Mouse (Mus musculus): ENCODE measurements around the gene Itga5.

The Itga5 gene

DNA sequence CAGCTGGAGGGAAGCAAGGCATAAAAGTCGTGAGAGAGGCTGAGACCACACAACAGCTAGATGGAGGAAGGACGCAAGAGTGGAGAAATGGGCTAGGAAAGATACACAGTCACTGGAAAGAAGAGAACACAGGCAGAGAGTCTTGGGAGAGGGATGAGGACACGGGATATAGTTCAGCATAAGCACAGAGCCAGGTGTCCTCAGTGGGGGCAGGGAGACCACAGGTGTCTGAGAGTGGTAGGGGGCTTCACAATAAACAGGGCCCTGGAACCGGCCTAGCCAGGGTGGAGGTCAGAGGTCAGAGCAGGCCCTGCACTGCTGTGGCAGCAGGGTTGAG, 27.8 kb downstream of the Itga5 start:
- no peak for DNase-seq

DNA sequence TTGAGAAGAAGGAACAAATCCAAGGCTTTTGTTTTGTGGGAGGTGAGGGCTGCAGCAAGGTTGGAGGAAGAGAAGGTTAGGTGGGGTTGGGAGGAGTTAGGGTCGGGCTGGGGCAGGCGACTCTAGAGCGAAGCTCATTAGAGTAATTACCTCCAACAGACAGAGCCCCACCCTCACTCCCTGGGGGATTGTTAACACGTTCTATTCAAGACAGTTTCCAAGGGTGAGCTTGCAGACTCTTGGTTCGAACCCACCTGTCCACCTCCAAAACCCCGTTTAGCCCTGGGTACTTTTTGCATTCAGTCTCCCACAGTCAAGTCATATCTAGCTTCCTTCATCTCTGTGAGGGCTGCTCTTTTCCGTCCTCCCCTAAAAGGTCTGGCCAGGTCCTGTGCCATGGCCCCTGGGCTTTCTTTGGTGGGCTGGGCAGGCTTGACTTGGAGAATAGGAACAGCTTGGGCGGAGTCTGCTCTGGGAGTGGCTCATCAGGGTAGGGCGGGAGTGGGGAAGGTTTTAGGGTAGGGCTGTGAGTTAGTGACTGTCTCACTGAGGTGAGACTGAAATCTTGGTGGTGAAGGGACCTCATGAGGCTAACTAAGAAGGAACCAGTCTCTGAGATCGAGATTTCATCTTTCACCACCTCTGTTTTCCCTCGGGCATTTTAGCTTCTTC, 29.4 kb downstream of the Itga5 start:
- DNase-seq, result no peak

DNA sequence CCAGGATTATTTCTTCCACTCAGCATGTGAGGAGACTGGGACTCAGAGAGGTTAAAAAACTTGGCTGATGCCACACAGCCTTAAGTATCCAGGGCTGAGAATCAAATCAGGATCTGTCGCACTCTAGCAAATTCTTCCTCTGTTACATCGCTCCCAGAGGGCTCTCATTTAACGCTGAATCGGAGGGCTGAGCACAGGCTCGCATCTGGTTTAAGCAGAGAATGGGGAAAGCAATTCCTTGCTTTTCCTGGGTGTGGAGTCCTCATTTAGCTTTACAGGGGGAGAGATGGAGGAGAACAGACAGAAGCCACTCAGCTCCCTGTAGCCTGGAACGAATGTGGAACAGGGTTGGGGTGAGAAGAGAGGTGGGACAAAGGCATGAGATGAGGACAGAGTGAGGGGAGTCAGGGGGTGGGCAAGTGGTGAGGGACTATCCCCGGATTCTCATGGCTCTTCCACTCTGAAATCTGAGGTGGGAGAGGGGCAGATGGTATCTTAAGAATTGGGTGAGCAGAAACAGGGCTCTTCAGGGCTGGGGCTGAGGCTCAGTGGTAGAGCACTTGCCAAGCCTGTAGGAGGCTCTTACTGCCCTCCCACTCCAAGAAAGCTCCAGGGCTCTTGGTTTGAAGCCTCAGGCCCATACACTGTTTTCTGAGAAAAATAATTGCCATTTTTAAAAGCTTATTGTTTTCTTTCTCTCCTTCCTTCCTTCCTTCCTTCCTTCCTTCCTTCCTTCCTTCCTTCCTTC, 30.9 kb downstream of the Itga5 start:
- DNase-seq, result no peak

DNA sequence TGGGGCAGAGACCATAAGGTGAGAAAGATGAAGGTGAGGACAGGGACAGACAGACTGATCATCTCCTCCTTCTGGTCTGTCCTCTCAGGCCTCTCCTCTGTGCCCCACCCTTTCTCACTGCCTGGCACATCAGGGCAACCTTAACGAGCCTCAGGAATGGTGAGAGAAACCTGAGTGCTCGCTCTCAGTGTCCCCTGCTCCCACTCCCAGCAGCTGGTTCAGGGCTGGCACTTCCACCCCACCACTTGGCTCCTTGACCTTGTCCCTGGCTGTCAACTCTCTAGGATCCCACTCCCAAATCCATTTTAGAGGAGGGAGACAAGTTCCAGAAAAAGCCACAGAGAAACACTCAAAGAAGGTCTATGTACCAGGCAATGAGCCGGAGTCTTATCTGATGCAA, 31.5 kb downstream of the Itga5 start:
- DNase-seq, result no peak

DNA sequence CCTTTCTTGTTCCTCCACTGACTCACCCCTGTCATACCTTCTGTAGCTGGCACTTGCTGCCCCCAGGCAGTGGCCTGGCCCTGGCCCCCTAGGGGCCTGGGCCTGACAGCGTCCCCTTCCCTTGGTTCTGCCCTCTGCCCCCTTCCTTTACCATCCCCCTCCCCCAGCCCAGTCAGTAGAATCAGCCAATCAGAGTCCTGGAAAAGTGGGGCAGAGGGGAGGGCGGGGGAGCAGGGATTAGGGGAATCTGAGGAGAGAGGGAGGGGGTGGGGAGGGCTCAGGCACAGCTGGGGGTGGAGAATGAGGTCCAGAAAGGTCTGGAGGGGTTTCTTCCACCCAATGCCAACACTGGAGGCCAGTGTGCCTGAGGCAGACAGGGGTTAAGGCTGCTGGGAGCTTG, 32.4 kb downstream of the Itga5 start:
- DNase-seq, result peak; percentile 56

DNA sequence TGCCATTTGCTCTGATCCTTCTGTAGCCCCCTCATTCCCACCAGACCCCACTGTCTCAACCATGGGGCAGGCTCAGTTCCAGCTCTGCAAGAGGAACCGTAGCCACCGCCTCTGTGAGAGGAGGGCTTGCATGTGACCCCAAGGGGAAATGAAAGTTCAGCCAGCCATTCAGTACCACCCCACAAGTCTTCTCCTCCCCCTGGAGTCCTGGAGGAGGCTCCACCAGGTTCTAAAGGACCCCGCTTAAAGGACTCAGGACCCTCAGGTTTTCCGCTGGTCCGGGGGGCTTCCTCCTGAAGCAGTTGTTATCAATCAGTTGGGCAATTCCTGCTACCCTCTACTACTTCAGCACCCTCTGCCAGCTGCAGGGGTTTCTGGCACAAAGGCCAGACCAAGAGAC, 32.8 kb downstream of the Itga5 start:
- DNase-seq, result no peak

DNA sequence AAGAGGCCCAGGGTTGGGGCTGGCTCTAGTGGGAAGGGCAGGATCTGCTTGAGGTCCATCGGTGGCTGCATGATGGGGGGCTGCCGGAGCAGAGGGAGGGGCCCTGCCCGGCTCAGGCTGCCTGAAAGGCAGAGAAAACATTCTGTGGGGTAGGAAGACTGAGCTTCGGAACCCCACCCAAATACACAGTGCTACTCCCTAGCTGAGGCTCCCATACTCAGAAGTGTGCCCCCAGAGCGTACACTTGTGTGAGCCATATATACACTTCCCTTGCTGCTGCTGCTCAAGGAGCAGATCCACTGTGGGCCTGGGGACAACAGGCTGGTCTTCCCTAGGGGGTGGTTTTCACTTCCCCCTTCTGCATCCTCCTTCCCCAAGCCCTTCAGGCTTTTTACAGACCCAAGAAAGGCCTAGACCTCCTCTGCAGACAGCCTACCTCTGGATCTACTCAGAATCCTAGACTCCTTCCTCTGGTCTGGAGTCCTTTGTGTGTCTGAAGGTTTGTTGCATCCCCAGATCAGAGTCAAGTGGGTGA, 33.4 kb downstream of the Itga5 start:
- DNase-seq, result no peak

DNA sequence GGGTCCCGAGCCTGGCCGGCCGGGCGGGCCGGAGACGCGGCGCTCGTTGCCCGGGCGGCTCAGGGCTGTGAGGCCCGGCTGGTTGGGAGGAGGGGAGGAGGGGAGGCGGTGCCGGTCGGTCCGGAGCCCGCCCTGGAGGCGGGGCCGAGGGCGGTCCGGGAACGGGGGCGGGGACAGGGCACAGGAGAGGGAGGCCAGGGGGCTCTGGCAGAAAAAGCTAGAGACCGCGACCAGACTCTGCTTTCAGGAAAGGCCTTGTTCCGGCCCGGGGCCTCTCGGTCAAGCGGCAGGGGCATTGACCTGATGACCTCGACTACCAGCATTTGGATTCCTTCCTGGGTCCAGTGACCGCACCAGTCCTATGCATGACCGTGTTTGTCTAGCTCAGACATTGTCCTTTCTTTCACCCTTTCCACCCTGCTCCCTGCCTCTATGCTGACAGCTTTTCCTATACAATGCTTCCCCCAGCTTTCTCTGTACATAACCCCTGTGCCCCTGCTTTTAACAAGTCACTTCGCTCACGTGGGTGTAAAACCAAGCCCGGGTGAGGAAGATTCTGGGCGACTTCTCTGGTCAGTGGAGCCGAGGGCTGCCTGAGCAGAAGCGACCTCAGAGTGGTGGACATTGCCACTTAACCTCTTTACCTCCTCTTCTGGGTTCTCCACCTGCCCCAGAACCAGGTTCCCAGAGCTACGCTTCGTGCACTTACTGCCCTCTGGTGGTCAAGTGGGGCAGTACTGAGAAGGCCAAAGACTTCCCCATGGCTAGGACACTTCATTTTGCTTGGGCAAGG, 42.9 kb downstream of the Itga5 start:
- DNase-seq, result peak; percentile 93

DNA sequence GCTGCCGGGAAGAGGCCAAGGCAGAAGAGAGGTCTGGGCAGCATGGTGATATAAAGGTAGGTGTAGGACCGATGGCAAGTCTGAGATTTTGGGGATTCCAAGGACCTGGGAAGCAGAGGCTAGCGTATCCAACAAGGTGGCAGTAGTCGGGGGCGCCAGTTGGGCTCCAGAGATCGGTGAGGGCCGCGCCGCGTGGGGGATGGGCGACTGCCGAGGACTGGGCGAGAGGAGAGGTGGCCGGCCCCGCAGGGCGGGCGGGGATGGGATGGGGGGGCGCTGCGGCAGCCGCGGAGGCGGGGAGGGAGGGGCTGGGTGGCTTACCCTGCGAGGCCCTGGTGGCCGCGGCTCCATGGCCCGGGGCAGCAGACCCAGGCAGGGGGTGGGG, 43.5 kb downstream of the Itga5 start:
- DNase-seq, result no peak

DNA sequence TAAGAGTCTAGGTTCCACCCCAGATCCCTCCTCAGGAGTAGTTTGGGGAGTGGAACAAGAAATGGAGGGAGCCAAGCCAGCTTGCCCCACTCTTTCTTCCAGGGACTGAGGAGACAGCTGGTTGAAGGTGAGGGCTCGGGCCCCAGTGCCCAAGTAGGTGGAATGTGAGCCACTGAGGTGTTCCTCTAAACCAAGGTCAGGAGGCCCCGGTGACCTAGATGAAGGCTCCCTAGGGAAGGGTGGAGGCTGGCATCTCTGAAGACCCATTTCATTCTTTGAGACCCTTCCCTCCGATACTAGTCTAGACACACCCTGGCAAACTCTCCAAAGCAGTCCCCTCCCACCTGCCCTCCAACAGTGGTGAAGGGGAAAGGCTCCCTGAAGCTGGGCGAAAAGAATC, 44.2 kb downstream of the Itga5 start:
- no peak for DNase-seq

DNA sequence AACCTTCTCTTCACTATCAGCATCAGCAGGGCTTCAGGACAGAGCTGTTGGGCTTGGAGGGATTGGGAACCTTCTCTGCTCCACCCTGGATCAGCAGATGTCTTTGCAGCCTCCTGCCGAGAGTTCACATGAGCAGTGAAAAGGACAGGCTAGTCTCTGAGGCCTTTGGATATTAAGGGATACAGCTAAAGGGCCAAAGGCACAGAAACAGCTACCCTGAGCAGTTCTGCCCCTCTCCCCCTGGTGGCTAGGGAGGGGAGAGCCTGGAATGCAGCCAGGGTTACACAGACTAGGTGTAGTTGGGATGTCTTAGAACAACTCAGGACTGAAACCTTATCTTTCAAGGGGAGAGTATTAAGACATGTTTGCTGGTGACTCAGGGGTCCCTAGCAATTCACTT, 45.5 kb downstream of the Itga5 start:
- no peak for DNase-seq

DNA sequence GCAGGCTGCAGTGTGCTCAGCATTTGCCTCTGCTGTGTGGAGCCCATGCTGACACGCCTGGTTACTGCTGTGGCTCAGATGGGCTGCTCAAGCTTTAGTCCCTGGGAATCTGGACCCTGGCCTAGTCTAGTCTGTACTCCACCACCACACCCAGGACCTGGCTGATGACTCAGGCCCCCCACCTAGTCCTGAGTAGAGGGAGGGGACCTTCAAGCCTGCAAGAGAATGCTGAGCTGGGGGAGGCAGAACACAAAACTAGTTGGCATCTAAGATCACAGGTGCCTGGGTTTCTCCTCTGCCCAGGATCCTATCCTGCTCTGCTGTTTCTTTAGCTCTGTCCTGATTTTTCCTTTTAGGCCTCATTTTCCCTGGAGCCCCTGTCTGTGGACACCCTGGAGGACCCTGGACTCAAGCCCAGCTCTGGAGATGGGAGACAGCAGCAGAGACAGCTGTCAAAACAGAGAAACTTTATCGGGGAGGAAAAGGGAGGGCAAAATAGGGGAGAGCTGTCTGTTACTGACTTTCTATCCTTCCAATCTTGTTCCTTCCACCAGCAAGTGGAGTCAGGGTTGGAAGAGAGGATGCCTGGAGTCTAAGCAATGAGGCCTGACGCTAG, 48.3 kb downstream of the Itga5 start:
- DNase-seq, result no peak

DNA sequence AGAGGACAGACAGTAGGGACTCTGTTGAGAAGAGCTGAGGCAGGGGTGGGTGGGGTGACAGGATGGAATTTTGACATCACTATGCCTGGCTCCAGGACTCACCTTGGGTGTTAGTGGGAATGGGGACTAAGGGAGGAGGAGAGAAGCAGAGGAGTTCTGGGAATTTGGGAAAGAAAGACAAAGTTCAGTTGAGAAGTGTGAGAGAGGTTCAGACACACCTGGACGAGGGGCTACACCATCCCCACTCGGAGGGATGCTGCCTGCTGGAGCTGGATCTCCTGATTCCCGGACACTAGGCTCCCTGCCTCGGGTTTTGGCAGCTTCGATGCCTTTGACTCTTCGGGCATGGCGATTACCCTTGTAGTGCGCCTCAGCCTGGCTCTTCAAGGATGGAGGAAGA, 48.8 kb downstream of the Itga5 start:
- no peak for DNase-seq

DNA sequence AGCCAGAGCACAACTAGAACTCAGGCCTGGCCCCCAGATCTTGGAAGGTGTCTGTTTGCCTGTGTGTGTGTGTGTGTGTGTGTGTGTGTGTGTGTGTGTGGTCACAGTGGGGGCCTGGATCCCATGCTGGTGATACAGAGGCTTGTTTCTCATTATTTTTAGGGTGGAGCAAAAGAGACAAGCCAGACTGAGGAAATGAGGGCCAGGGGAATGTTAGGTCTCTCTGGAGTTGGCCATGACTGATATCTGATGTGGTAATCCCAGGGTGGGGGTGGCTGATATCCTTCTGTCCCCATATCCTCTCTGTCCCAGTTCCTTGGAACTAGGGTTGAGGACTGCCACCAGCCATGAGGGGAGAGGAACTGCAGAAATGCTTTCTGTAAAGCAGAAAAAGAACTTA, 49.4 kb downstream of the Itga5 start:
- DNase-seq, result no peak

DNA sequence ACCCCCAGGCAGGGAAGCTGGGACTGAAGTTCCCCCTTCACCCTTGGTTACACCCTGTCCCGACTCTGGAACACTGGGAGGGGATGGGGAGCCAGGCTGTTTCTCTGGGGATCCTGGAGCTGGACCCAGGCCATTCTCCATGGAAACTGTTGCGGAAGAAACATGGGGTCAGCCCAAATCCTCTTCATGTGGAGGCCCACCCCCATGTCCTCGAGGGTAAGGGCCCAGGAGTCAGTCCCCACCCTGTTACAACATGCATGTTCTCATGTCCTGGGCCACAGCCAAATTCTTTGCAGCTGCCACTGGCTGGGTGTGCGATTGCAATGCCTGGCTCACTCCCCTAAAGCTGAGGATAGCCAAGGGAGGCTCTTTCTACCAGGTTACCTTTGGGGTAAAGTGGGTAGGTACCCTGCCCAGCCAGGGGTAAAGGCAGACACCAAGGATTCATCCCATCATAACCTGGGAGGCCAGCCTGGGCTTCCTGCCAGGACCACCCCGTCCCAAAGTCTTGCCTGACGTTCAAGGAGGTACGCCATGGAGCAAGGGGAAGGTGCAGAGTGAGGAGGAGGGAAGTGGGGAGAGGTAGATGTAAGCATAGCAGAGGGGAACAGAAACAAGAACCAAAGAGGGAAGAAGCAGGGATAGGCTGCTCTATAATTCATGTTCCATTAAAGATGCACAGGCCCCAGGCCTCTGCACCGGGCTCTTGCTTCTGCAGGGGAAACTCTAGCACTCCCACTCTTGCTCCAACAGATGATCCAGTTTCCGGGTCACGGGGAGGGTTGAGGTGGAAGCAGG, 50.4 kb downstream of the Itga5 start:
- no peak for DNase-seq

DNA sequence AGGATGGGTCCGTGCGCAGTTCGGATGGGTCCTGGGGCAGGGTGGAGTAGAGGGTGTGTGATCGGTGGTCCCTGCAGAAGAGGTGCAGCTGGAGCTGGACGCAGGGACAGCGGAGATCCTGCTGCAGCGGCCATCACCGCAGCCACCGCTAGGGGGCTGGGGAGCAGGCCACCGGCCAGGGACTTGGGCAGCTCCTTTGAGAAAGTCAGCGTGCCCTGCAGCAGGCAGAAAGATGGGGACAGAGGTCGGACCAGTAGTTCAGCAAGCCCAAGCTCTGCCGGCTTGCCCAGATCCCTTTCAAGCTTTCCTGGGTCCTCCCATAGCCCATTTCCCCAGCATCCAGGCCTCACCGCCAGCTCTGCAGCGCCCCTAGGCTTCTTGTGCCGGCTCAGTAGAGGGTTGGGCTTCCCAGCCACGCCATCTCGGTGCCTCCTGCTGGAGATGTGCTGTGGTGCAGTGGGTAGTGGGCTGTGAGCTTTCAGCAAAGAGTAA, 51.5 kb downstream of the Itga5 start:
- DNase-seq, result peak; percentile 74

DNA sequence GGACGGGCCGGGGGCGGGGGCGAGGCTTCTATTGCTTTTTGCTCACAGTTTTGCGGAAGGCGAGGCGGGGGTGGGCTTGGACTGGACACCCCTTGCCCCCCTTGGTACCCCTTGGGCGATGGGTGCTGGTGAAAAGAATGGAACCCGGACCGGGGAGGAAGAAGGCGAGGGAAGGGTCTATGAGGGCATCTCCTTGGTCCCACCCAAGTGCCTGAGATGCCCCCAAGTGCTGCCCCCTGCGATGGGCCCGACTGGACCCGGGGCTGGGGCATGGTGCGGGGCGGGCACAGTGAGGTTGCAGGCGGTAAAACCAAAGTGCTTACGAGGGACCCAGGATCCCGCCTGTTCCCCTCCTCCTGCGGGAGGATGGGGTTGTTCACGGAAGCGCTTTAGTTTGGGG, 52.4 kb downstream of the Itga5 start:
- no peak for DNase-seq

DNA sequence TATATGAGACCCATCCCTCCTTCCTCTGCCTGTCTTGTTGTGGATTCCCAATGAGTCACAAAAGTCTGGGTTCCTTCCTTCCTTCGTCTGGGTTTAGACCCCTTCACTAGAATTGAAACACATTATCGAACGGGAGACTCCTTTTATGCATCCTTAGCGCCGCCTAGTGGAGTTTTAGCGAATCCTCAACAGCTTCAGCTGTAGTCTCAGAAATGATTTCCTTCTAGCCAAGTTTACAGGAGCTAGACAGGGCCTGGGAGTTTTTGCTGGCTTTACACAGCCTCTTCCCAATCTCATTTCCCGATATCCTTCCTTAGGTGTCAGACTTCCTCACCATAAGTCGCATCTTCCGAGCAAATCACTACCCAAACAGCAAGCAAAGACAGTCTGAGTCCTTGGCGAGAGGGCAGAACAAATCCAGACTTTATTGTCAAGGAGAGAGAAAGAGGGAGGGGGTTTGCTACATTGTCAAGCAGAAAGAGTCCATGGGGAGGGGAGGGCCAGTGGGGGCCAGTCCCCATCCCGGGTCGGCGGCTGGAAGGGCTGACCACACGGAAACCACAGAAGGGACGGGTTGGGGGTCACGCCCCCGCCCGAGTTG, 53.0 kb downstream of the Itga5 start:
- peak; percentile 59 for DNase-seq

DNA sequence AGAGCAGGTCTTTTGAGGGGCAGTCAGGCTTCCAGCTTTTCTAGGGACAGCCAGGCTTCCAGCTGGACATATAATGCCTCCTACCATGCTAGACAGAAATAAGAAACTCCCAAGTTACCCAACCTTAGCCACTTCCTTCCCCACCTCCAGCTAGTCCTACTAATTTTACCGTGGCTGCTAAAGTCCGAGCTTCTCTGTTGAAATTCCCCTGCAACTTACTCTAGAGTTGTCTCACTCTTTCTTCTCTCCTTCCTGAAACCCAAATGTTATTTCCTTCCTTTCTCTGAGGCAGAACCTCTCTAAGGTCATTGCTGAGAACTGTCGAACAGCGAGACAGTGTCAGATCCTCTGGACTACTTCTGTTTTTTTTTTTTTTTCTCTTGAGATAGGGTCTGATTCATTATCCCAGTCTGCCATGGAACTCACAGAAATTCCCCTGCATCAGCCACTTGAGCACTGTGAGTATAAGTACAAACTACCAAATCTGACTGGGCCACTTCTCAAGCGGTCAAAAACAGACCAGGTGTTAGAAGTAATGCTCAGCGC, 56.1 kb downstream of the Itga5 start, which contains the start of gene Gpr84:
Gene Gpr84, minus strand, starts transcription at position 248 of the 546 bp plus-strand sequence.
- DNase-seq, result no peak

DNA sequence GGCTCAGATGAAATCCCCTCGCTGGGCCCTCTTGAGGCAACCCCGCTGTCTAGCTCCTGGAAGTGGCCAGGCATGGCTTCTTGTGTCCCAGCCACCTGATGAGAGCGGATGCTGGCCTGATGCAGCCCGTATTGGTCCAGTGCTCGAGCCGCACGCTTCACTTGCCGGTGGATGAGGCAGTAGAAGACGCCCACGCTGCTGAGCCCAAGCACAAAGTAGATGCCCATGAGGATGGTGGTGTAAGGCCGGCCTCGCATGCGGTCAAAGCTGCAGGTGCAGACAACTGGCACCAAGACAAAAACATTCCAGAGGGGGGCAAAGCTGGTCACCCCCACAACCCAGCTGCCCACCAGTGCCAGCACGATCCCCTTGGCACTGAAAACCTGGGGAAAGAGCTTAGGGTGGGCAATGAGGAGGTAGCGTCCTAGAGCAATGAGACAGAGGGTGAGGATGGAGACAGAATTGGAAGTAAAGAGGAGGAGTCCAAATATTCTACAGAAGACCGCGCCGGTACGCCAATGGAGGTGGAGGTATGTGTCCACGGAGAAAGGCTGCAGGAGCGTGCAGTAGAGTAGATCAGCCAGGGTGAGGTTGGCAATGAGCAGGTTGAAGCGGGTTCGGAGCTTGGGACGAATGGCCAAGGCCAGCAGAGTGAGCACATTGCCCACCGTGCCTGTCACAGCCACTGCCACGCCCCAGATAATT, 57.5 kb downstream of the Itga5 start:
- DNase-seq, result no peak

Data from liver (tissue).